Mouse (Mus musculus) limb, embryonic 13.5 days (tissue): ENCODE measurements at regions not wholly inside any gene's neighbourhood (a gene's known extent, or its start where the extent isn't known, plus 50 kb on each side); places are given as distances from the start of the nearest gene placed in this dataset.

Source experiments
- ATAC-seq: fragments of 200-750 bp; cut with Nextera tagmentation; 2 replicates; pipeline ENCODE4 v1.8.0; 2017; ENCODE audit warnings: low read depth, moderate number of reproducible peaks, moderate TSS enrichment; ENCODE audit not compliant: low FRiP score
- H3K27ac ChIP-seq: fragments of 300-500 bp; sonication (generic); 2 replicates; pipeline ENCODE4 v1.5.1; 2015; ENCODE audit warnings: inconsistent platforms, mild to moderate bottlenecking, moderate library complexity
- H3K27me3 ChIP-seq: fragments of 300-500 bp; sonication (generic); 2 replicates; pipeline ENCODE4 v1.6.1; 2015; ENCODE audit warnings: mild to moderate bottlenecking, inconsistent platforms
- H3K36me3 ChIP-seq: fragments of 300-500 bp; sonication (generic); 2 replicates; pipeline ENCODE4 v1.6.1; 2015; ENCODE audit warnings: inconsistent platforms, mild to moderate bottlenecking, moderate library complexity
- H3K4me1 ChIP-seq: fragments of 300-500 bp; sonication (generic); 2 replicates; pipeline ENCODE4 v1.6.1; 2015; ENCODE audit warnings: inconsistent platforms
- H3K4me2 ChIP-seq: fragments of 300-500 bp; sonication (generic); replicated peaks from 2 replicates; pipeline ENCODE4 v1.6.1; 2015; ENCODE audit warnings: inconsistent platforms, mild to moderate bottlenecking, moderate library complexity
- H3K4me3 ChIP-seq: fragments of 300-500 bp; sonication (generic); 2 replicates; pipeline ENCODE4 v1.5.1; 2015; ENCODE audit warnings: moderate library complexity, mild to moderate bottlenecking, inconsistent platforms
- H3K9ac ChIP-seq: fragments of 300-500 bp; sonication (generic); 2 replicates; pipeline ENCODE4 v1.6.1; 2015; ENCODE audit warnings: mild to moderate bottlenecking, inconsistent platforms
- H3K9me3 ChIP-seq: fragments of 300-500 bp; sonication (generic); 2 replicates; pipeline ENCODE4 v1.6.1; 2016; ENCODE audit warnings: inconsistent platforms
- WGBS: fragments of 180-500 bp; shearing (Covaris S2); methylation state at CpG from one replicate; pipeline ENCODE4 v1.1.7; 2015; 5-methylcytosine and 5-hydroxymethylcytosine counted together

GRCm38 (mm10) chr10:72573991-72574652 lies 80.5 kb upstream of the Zwint start:
- Histone ChIP-seq H3K27ac (no peak overlapping the region), H3K4me1 (peaks cover 3% of the 10 kb centered on the region), H3K27me3 (no peaks in the 10 kb centered on the region), H3K4me3 (no peak overlapping the region), H3K9me3 (no peaks in the 10 kb centered on the region), H3K36me3 (no peaks in the 10 kb centered on the region), H3K9ac (no peak overlapping the region), H3K4me2 (no peak overlapping the region)
- WGBS, result 66% methylated on average over 9 of the region's 9 CpGs
- ATAC-seq, result no peak

DNA sequence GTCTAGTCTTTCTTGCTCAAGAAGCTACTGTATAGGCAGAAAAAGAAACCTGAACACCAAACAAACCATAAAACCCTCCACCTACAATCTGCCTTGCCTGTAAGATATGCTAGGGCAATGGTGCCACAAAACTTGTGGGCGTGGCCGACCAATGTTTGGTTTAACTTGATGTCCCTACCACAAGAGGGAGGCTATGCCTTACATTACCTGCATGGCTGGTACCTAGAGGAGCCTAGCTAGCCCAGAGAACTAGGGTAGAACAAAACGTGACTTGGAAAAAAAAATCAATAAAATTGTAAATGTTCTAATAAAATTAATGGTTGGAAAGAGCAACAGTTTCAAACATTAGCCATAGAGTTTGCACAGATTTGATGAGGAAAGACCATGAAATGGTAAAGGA lies 76.9 kb upstream of the Zwint start:
- 74% methylated on average over 3 of the region's 3 CpGs for WGBS
- no peak overlapping the region for H3K4me3 ChIP-seq
- no peaks in the 10 kb centered on the region for H3K9me3 ChIP-seq
- no peak overlapping the region for H3K27ac ChIP-seq
- no peaks in the 10 kb centered on the region for H3K36me3 ChIP-seq
- H3K9ac ChIP-seq, result no peak overlapping the region
- H3K4me1 ChIP-seq, result peaks cover 3% of the 10 kb centered on the region
- no peak for ATAC-seq
- H3K4me2 ChIP-seq, result no peak overlapping the region
- H3K27me3 ChIP-seq, result no peaks in the 10 kb centered on the region

DNA sequence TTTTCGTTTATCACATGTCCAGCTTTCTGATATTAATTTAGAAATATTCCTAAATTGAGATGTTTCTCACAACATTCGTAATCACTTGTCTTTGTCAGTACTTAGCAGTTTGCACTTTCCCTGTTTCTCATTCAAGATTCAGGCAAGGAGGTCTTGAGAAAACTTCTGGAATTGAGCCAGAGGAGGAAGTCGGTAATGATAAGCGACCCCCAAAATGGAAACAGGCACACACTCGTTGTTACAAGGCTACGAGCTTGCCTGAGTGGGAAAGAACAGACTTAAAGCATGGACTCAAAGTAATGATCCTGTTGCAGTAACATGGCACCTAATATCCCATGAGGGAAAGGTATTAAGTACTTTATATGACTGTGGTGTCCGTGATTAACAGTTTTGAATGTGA lies 76.1 kb upstream of the Zwint start:
- 0 out of 2 replicates have a peak overlapping the region, but pooled peaks have one; percentile 20 for H3K4me2 ChIP-seq
- no peak for ATAC-seq

DNA sequence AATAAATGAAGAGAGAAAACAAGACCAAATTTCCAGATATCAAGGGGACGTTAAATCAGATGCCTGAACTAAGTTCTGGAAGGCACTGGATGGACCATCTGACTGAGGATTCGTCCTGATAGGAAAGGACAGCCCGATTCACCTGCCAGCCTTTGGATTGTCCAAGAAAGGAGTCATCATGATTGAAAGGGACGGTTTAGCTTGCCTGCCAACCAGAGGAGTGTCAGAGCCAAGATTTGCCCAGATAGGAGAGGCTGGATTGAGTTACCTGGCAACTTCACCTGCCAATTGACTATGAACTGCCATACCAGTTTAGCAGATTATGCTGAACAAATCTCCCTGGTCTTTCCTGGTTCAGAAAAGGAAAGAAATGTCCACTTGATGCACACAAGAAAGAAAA lies 73.3 kb upstream of the Zwint start:
- H3K4me2 ChIP-seq, result no peak overlapping the region
- H3K27me3 ChIP-seq, result no peaks in the 10 kb centered on the region
- no peak overlapping the region for H3K9ac ChIP-seq
- H3K36me3 ChIP-seq, result no peaks in the 10 kb centered on the region
- H3K9me3 ChIP-seq, result no peaks in the 10 kb centered on the region
- H3K27ac ChIP-seq, result no peak overlapping the region
- no peak for ATAC-seq
- WGBS, result 87% methylated on average over 4 of the region's 4 CpGs
- H3K4me3 ChIP-seq, result no peak overlapping the region
- H3K4me1 ChIP-seq, result peaks cover 3% of the 10 kb centered on the region

More for the DNA sequence above, 76.1 kb upstream of the Zwint start:
- WGBS, result 28% methylated on average over 7 of the region's 7 CpGs
- no peaks in the 10 kb centered on the region for H3K36me3 ChIP-seq
- no peak overlapping the region for H3K9ac ChIP-seq
- H3K4me3 ChIP-seq, result no peak overlapping the region
- no peak overlapping the region for H3K27ac ChIP-seq
- no peaks in the 10 kb centered on the region for H3K27me3 ChIP-seq
- peaks cover 3% of the 10 kb centered on the region for H3K4me1 ChIP-seq
- H3K9me3 ChIP-seq, result no peaks in the 10 kb centered on the region

DNA sequence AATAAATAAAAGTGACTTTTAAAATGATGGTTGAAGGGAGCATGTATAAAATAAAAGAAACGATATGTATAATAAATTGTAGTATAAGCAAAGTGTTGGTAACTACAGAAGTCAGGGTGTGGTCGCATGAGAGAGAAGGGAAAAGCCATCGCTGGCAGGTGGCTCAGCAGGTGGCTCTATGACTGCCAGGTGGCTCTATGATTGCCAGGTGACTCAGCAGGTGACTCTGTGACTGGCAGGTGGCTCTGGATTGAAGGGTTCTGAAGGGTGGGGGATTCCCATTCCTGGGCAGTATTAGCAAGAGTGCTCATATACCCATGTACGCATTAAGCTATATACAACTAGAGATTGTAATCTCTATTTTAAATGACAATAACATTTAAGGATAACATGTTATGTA lies 66.1 kb upstream of the Zwint start:
- H3K36me3 ChIP-seq, result no peaks in the 10 kb centered on the region
- H3K9ac ChIP-seq, result no peak overlapping the region
- H3K27me3 ChIP-seq, result no peaks in the 10 kb centered on the region
- H3K9me3 ChIP-seq, result no peaks in the 10 kb centered on the region
- no peak overlapping the region for H3K4me3 ChIP-seq
- 83% methylated on average over 4 of the region's 4 CpGs for WGBS
- no peak overlapping the region for H3K4me2 ChIP-seq
- no peak for ATAC-seq
- no peaks in the 10 kb centered on the region for H3K4me1 ChIP-seq
- no peak overlapping the region for H3K27ac ChIP-seq

DNA sequence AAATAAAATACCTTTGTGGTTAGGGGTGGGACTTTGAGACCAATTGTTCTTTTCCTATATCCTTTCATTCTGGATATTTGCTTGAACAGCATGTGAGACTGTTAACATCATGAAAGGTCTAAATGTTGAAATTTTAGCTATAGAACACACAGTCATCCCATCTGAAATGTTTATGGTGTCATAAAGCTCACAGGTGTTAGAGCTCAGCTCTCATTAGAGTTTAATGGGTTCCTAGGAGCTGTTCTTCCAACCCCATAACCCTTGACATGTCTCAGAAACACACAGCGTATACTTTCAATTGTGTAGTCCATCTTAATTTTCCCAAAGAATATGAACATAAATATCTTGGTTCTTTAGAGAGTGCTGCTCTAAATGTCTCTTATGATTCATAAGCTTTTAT lies 61.6 kb upstream of the Zwint start:
- no peaks in the 10 kb centered on the region for H3K36me3 ChIP-seq
- H3K4me1 ChIP-seq, result no peaks in the 10 kb centered on the region
- H3K4me2 ChIP-seq, result no peak overlapping the region
- ATAC-seq, result peak; percentile 54; the same call in 1 of the 2 replicates
- no peak overlapping the region for H3K9ac ChIP-seq
- H3K9me3 ChIP-seq, result no peaks in the 10 kb centered on the region
- no peaks in the 10 kb centered on the region for H3K27me3 ChIP-seq
- H3K27ac ChIP-seq, result no peak overlapping the region
- WGBS, result 26% methylated on average over 1 of the region's 1 CpGs
- H3K4me3 ChIP-seq, result no peak overlapping the region
